Mouse (Mus musculus) hindbrain, embryonic 14.5 days (tissue): Measurements from ENCODE around the gene Rmdn2. TPM values are rescaled to one million over a fixed set of nuclear protein-coding genes. Genes with fewer than 3 reads are reported as not detected.
A peak's percentile ranks its signal among the peaks of the same experiment; 100 is the strongest.

Experiments
- ATAC-seq: fragments of 200-750 bp; cut with Nextera tagmentation; 2 replicates; pipeline ENCODE4 v1.8.0; 2017; ENCODE audit warnings: moderate number of reproducible peaks, mild to moderate bottlenecking, moderate TSS enrichment, moderate library complexity; ENCODE audit not compliant: low FRiP score
- DNase-seq: peaks from one replicate; pipeline ENCODE4 v3.0.0-alpha.2; 2015; ENCODE audit warnings: low spot score
- H3K27ac ChIP-seq: fragments of 300-500 bp; sonication (generic); 2 replicates; pipeline ENCODE4 v1.5.1; 2014; ENCODE audit warnings: mild to moderate bottlenecking, moderate library complexity
- H3K27me3 ChIP-seq: fragments of 300-500 bp; sonication (generic); 2 replicates; pipeline ENCODE4 v1.6.1; 2014; ENCODE audit warnings: mild to moderate bottlenecking, low read length, mixed read lengths; ENCODE audit not compliant: control insufficient read depth, insufficient read depth
- H3K36me3 ChIP-seq: fragments of 300-500 bp; sonication (generic); replicated peaks from 2 replicates; pipeline ENCODE4 v1.6.1; 2014; ENCODE audit not compliant: control insufficient read depth, insufficient read depth
- H3K4me1 ChIP-seq: fragments of 300-500 bp; sonication (generic); replicated peaks from 2 replicates; pipeline ENCODE4 v1.6.1; 2014; ENCODE audit warnings: antibody characterized with exemption, low read length, mixed read lengths; ENCODE audit not compliant: control insufficient read depth, insufficient read depth
- H3K4me2 ChIP-seq: fragments of 300-500 bp; sonication (generic); replicated peaks from 2 replicates; pipeline ENCODE4 v1.6.1; 2014; ENCODE audit warnings: mild to moderate bottlenecking, moderate library complexity
- H3K4me3 ChIP-seq: fragments of 300-500 bp; sonication (generic); replicated peaks from 2 replicates; pipeline ENCODE4 v1.5.1; 2014; ENCODE audit warnings: mild to moderate bottlenecking, low read length
- H3K9ac ChIP-seq: fragments of 300-500 bp; sonication (generic); 2 replicates; pipeline ENCODE4 v1.6.1; 2014
- H3K9me3 ChIP-seq: fragments of 300-500 bp; sonication (generic); 2 replicates; pipeline ENCODE4 v1.6.1; 2016; ENCODE audit warnings: low read length; ENCODE audit not compliant: control insufficient read depth
- WGBS: fragments of 180-500 bp; shearing (Covaris S2); extraction: QIAGEN DNeasy Blood & Tissue Kit; methylation state at CpG from one replicate; pipeline ENCODE4 v1.1.7; 2014; 5-methylcytosine and 5-hydroxymethylcytosine counted together
- polyA plus RNA-seq: library from polyadenylated mRNA; unstranded; fragments of >200 nt; fragmentation: Nextera tagmentation; extraction: Ambion mirVana; gene quantifications from 2 replicates; pipeline ENCODE4 v1.2.1, GENCODE M21; 2014

Gene Rmdn2
- polyA plus RNA-seq, 1 experiment from 2014 or later: 13.4 TPM

DNA sequence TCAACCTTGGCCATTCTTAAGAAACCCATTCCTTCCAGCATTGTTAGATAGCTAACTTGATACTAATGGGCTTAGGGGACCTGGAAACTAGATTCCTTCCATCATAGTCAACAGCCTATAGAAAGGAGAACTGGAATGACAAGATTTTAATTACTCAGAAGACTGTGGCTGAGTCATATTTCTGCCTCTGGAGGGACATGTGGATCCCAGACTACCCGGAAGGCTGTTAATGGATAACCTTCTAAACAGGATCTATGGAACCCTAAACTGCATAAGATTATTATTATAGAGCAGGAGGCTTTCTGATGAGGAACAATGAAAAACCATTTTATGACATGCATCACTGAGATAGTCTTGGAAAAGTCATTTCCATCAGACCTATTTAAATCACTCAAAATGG, 21.8 kb upstream of the Rmdn2 start:
- no peak overlapping the region for H3K9ac ChIP-seq
- WGBS: 94% methylated on average over 1 of the region's 1 CpGs
- H3K27ac ChIP-seq: no peak overlapping the region
- no peaks in the 10 kb centered on the region for H3K9me3 ChIP-seq
- ATAC-seq (no peak), DNase-seq (no peak)
- no peaks in the 10 kb centered on the region for H3K36me3 ChIP-seq
- no peaks in the 10 kb centered on the region for H3K27me3 ChIP-seq
- no peak overlapping the region for H3K4me2 ChIP-seq
- H3K4me3 ChIP-seq: no peak overlapping the region
- H3K4me1 ChIP-seq: no peaks in the 10 kb centered on the region

DNA sequence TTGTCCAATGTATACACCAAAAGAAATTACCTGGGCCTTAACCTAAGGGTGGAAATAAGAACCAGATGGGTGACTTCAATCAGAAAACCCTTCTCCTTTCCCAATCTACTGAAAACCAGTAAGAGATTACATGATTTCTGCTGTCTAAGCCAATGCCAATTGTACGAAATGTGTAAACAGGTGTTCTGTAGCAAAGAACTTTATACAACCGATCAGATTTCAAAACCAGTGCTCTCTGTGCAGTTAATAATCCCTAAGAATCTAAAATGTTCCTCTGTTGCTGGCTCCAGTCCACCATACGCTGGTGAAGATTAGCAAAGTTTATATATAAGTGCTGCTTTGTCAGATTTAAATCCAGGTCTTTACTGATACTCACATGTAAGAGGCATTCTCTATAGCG, 15.7 kb upstream of the Rmdn2 start:
- Histone ChIP-seq H3K27me3 (no peaks in the 10 kb centered on the region), H3K4me2 (no peak overlapping the region), H3K27ac (no peak overlapping the region), H3K4me3 (no peak overlapping the region), H3K36me3 (no peaks in the 10 kb centered on the region), H3K4me1 (0 out of 2 replicates have a peak, but pooled peaks cover 2% of the 10 kb centered on the region), H3K9me3 (no peaks in the 10 kb centered on the region), H3K9ac (no peak overlapping the region)
- DNase-seq (no peak), ATAC-seq (no peak)
- 88% methylated on average over 4 of the region's 4 CpGs for WGBS

GRCm38 (mm10) chr17:79598151-79598550, 13.5 kb upstream of the Rmdn2 start:
- H3K27me3 ChIP-seq: no peaks in the 10 kb centered on the region
- H3K36me3 ChIP-seq: no peaks in the 10 kb centered on the region
- H3K4me1 ChIP-seq: 0 out of 2 replicates have a peak, but pooled peaks cover 2% of the 10 kb centered on the region
- ATAC-seq: no peak
- H3K4me3 ChIP-seq: no peak overlapping the region
- no peak overlapping the region for H3K9ac ChIP-seq
- WGBS: 57% methylated on average over 2 of the region's 2 CpGs
- no peak for DNase-seq
- no peak overlapping the region for H3K27ac ChIP-seq
- H3K4me2 ChIP-seq: no peak overlapping the region
- H3K9me3 ChIP-seq: no peaks in the 10 kb centered on the region

- Histone ChIP-seq H3K4me2 (no peak overlapping the region), H3K9ac (no peak overlapping the region), H3K9me3 (no peaks in the 10 kb centered on the region), H3K27me3 (no peaks in the 10 kb centered on the region), H3K4me1 (0 out of 2 replicates have a peak, but pooled peaks cover 2% of the 10 kb centered on the region), H3K4me3 (no peak overlapping the region), H3K36me3 (no peaks in the 10 kb centered on the region), H3K27ac (no peak overlapping the region)
- DNase-seq (no peak), ATAC-seq (no peak)
- 40% methylated on average over 8 of the region's 8 CpGs for WGBS
Observed at GRCm38 (mm10) chr17:79598596-79599577, 12.8 kb upstream of the Rmdn2 start.

DNA sequence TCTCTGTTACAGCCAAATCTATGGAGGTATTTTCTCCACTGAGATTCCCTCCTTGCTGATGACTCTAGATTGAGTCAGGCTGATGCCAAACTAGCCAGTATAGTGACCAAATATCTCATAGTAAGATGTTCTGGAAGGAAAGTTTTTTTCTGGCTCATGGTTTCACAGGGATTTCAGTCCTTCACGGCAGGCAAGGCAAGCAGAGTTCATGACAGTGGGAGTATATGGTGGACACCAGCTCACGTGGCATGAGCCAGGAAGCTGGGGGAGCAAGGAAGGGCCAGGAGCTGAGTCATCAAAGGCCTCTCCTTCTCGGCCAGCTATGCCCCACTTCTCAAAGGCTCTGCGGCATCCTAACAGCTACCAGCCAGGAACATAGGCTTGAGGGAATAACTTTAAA, 11.6 kb upstream of the Rmdn2 start:
- DNase-seq: no peak
- WGBS: 75% methylated on average over 4 of the region's 4 CpGs
- H3K9ac ChIP-seq: no peak overlapping the region
- no peak overlapping the region for H3K4me3 ChIP-seq
- 0 out of 2 replicates have a peak, but pooled peaks cover 2% of the 10 kb centered on the region for H3K4me1 ChIP-seq
- H3K27ac ChIP-seq: no peak overlapping the region
- H3K36me3 ChIP-seq: no peaks in the 10 kb centered on the region
- H3K4me2 ChIP-seq: no peak overlapping the region
- no peak for ATAC-seq
- no peaks in the 10 kb centered on the region for H3K27me3 ChIP-seq
- H3K9me3 ChIP-seq: no peaks in the 10 kb centered on the region

- no peaks in the 10 kb centered on the region for H3K9me3 ChIP-seq
- H3K9ac ChIP-seq: no peak overlapping the region
- no peaks in the 10 kb centered on the region for H3K27me3 ChIP-seq
- ATAC-seq: no peak
- H3K4me2 ChIP-seq: no peak overlapping the region
- DNase-seq: no peak
- H3K4me3 ChIP-seq: no peak overlapping the region
- WGBS: 55% methylated on average over 5 of the region's 5 CpGs
- H3K4me1 ChIP-seq: 0 out of 2 replicates have a peak, but pooled peaks cover 2% of the 10 kb centered on the region
- H3K27ac ChIP-seq: no peak overlapping the region
- no peaks in the 10 kb centered on the region for H3K36me3 ChIP-seq
Observed at GRCm38 (mm10) chr17:79602381-79602780, 9.3 kb upstream of the Rmdn2 start.

- ATAC-seq (peak; percentile 8; the same call in 1 of the 2 replicates), DNase-seq (no peak)
- WGBS: 77% methylated on average over 7 of the region's 7 CpGs
- Histone ChIP-seq H3K4me2 (no peak overlapping the region), H3K4me3 (no peak overlapping the region), H3K4me1 (0 out of 2 replicates have a peak, but pooled peaks cover 2% of the 10 kb centered on the region), H3K27me3 (no peaks in the 10 kb centered on the region), H3K27ac (no peak overlapping the region), H3K9ac (no peak overlapping the region), H3K9me3 (no peaks in the 10 kb centered on the region), H3K36me3 (no peaks in the 10 kb centered on the region)
Observed at GRCm38 (mm10) chr17:79603427-79603826, 8.2 kb upstream of the Rmdn2 start.

GRCm38 (mm10) chr17:79605794-79606193, 5.9 kb upstream of the Rmdn2 start:
- H3K4me1 ChIP-seq: no peaks in the 10 kb centered on the region
- DNase-seq (no peak), ATAC-seq (no peak)
- H3K4me2 ChIP-seq: no peak overlapping the region
- H3K27me3 ChIP-seq: no peaks in the 10 kb centered on the region
- H3K27ac ChIP-seq: no peak overlapping the region
- H3K4me3 ChIP-seq: no peak overlapping the region
- no peak overlapping the region for H3K9ac ChIP-seq
- WGBS: 81% methylated on average over 2 of the region's 2 CpGs
- no peaks in the 10 kb centered on the region for H3K9me3 ChIP-seq
- no peaks in the 10 kb centered on the region for H3K36me3 ChIP-seq

- Histone ChIP-seq H3K36me3 (no peaks in the 10 kb centered on the region), H3K4me2 (no peak overlapping the region), H3K27ac (no peak overlapping the region), H3K9me3 (no peaks in the 10 kb centered on the region), H3K27me3 (no peaks in the 10 kb centered on the region), H3K4me3 (no peak overlapping the region), H3K9ac (no peak overlapping the region), H3K4me1 (peaks cover 4% of the 10 kb centered on the region; the same call in 1 of the 2 replicates)
- WGBS: 100% methylated on average over 1 of the region's 1 CpGs
- no peak for ATAC-seq
- no peak for DNase-seq
Observed at GRCm38 (mm10) chr17:79609697-79610096, 2.0 kb upstream of the Rmdn2 start.
